Mouse (Mus musculus): Measurements from ENCODE around the gene Lix1l. TPM values are rescaled to one million over a fixed set of nuclear protein-coding genes. Genes with fewer than 3 reads are reported as not detected.
"Not testable (repeated sequence)": the region's sequence is repeated elsewhere in the genome, so short reads cannot be mapped to it uniquely, and the experiment has no call there.

Gene Lix1l
- polyA plus RNA-seq, 1 experiment from 2014 or later: 6.6 TPM

GRCm38 (mm10) chr3:96596228-96596707 is 4.7 kb upstream of the Lix1l start, which contains the start of gene Ankrd34a:
Gene Ankrd34a, plus strand, starts transcription at chr3:96596636.
- Histone ChIP-seq H3K4me2 (replicated peaks) (peak within 1 kb of the TSS; percentile 94), H3K27me3 (peaks cover 32% of the 10 kb centered on the region), H3K4me1 (peaks cover 52% of the 10 kb centered on the region), H3K4me3 (peak within 1 kb of the TSS; percentile 52), H3K27ac (peak within 1 kb of the TSS; percentile 79), H3K9me3 (replicated peaks) (no peaks in the 10 kb centered on the region), H3K36me3 (no peaks in the 10 kb centered on the region), H3K9ac (peak within 1 kb of the TSS; percentile 78)
- ATAC-seq (ENCODE audit: low FRiP score): no peak
- WGBS: 2% methylated on average over 20 of the region's 23 CpGs

- Histone ChIP-seq H3K27me3 (peaks cover 32% of the 10 kb centered on the region), H3K4me1 (peaks cover 52% of the 10 kb centered on the region), H3K4me2 (replicated peaks) (peak overlapping the region; percentile 94), H3K9ac (peak overlapping the region; percentile 78), H3K27ac (no peak overlapping the region), H3K9me3 (replicated peaks) (no peaks in the 10 kb centered on the region), H3K4me3 (peak overlapping the region; percentile 52), H3K36me3 (no peaks in the 10 kb centered on the region)
- under 1% methylated on average over 11 of the region's 12 CpGs for WGBS
- ATAC-seq (ENCODE audit: low FRiP score): no peak
Measured at GRCm38 (mm10) chr3:96596855-96597254, 4.1 kb upstream of the Lix1l start.

GRCm38 (mm10) chr3:96597435-96597891 is 3.5 kb upstream of the Lix1l start:
- peaks cover 57% of the 10 kb centered on the region for H3K4me1 ChIP-seq

GRCm38 (mm10) chr3:96598156-96599068 is 2.5 kb upstream of the Lix1l start:
- Histone ChIP-seq H3K27ac (peak overlapping the region; percentile 79), H3K4me2 (replicated peaks) (peak overlapping the region; percentile 94), H3K9ac (peak overlapping the region; percentile 78), H3K4me1 (peaks cover 58% of the 10 kb centered on the region), H3K36me3 (no peaks in the 10 kb centered on the region), H3K9me3 (replicated peaks) (no peaks in the 10 kb centered on the region), H3K4me3 (peak overlapping the region; percentile 52), H3K27me3 (peaks cover 32% of the 10 kb centered on the region)
- ATAC-seq (ENCODE audit: low FRiP score): no peak
- WGBS: 1% methylated on average over 53 of the region's 54 CpGs

More at GRCm38 (mm10) chr3:96597435-96597891, 3.5 kb upstream of the Lix1l start:
- Histone ChIP-seq H3K36me3 (no peaks in the 10 kb centered on the region), H3K9ac (peak overlapping the region; percentile 78), H3K9me3 (replicated peaks) (no peaks in the 10 kb centered on the region), H3K27me3 (peaks cover 32% of the 10 kb centered on the region), H3K27ac (peak overlapping the region; percentile 79), H3K4me3 (peak overlapping the region; percentile 52), H3K4me2 (replicated peaks) (peak overlapping the region; percentile 94)
- WGBS: under 1% methylated on average over 40 of the region's 40 CpGs
- no peak for ATAC-seq (ENCODE audit: low FRiP score)

- H3K4me3 ChIP-seq: peak overlapping the region; percentile 52; the same call in 1 of the 2 replicates
- no peaks in the 10 kb centered on the region for H3K9me3 ChIP-seq (replicated peaks)
- H3K9ac ChIP-seq: peak overlapping the region; percentile 78; the same call in 1 of the 2 replicates
- 0 out of 2 replicates have a peak overlapping the region, but pooled peaks have one; percentile 79 for H3K27ac ChIP-seq
- H3K4me2 ChIP-seq (replicated peaks): peak overlapping the region; percentile 94
- H3K27me3 ChIP-seq: peaks cover 32% of the 10 kb centered on the region
- H3K36me3 ChIP-seq: no peaks in the 10 kb centered on the region
- no peak for ATAC-seq (ENCODE audit: low FRiP score)
- H3K4me1 ChIP-seq: peaks cover 64% of the 10 kb centered on the region
- WGBS: 38% methylated on average over 8 of the region's 8 CpGs
Measured at GRCm38 (mm10) chr3:96599069-96599393, 1.9 kb upstream of the Lix1l start.

- Histone ChIP-seq H3K4me2 (replicated peaks) (0 out of 2 replicates have a peak overlapping the region, but pooled peaks have one; percentile 2), H3K27ac (no peak overlapping the region), H3K4me1 (peaks cover 66% of the 10 kb centered on the region), H3K27me3 (peaks cover 32% of the 10 kb centered on the region), H3K9ac (no peak overlapping the region), H3K4me3 (no peak overlapping the region), H3K9me3 (replicated peaks) (no peaks in the 10 kb centered on the region), H3K36me3 (0 out of 2 replicates have a peak, but pooled peaks cover 3% of the 10 kb centered on the region)
- WGBS: 68% methylated on average over 3 of the region's 3 CpGs
- no peak for ATAC-seq (ENCODE audit: low FRiP score)
Measured at GRCm38 (mm10) chr3:96599411-96599810, 1.5 kb upstream of the Lix1l start.

- H3K4me3 ChIP-seq: peak overlapping the region; percentile 94
- peaks cover 65% of the 10 kb centered on the region for H3K4me1 ChIP-seq
- no peaks in the 10 kb centered on the region for H3K9me3 ChIP-seq (replicated peaks)
- peak; percentile 74 for ATAC-seq (ENCODE audit: low FRiP score)
- peak overlapping the region; percentile 97 for H3K9ac ChIP-seq
- WGBS: 1% methylated on average over 34 of the region's 40 CpGs
- H3K4me2 ChIP-seq (replicated peaks): peak overlapping the region; percentile 75
- peak overlapping the region; percentile 98 for H3K27ac ChIP-seq
- peaks cover 7% of the 10 kb centered on the region; the same call in 1 of the 2 replicates for H3K36me3 ChIP-seq
- H3K27me3 ChIP-seq: peaks cover 16% of the 10 kb centered on the region
Measured at GRCm38 (mm10) chr3:96601251-96601787, 370 bp downstream of the Lix1l start.

GRCm38 (mm10) chr3:96601941-96602703 is 1.2 kb downstream of the Lix1l start:
- 24% methylated on average over 10 of the region's 10 CpGs for WGBS
- H3K9me3 ChIP-seq (replicated peaks): no peaks in the 10 kb centered on the region
- ATAC-seq (ENCODE audit: low FRiP score): no peak
- peak overlapping the region; percentile 94 for H3K4me3 ChIP-seq
- H3K4me1 ChIP-seq: peaks cover 57% of the 10 kb centered on the region
- H3K36me3 ChIP-seq: peaks cover 7% of the 10 kb centered on the region; the same call in 1 of the 2 replicates
- H3K4me2 ChIP-seq (replicated peaks): peak overlapping the region; percentile 75
- H3K27ac ChIP-seq: peak overlapping the region; percentile 98
- peak overlapping the region; percentile 97 for H3K9ac ChIP-seq
- peaks cover 8% of the 10 kb centered on the region for H3K27me3 ChIP-seq

- H3K4me1 ChIP-seq: peaks cover 51% of the 10 kb centered on the region
- no peaks in the 10 kb centered on the region for H3K9me3 ChIP-seq (replicated peaks)
- peak overlapping the region; percentile 94 for H3K4me3 ChIP-seq
- H3K4me2 ChIP-seq (replicated peaks): peak overlapping the region; percentile 75
- peaks cover 7% of the 10 kb centered on the region for H3K27me3 ChIP-seq
- no peak for ATAC-seq (ENCODE audit: low FRiP score)
- peaks cover 7% of the 10 kb centered on the region; the same call in 1 of the 2 replicates for H3K36me3 ChIP-seq
- 38% methylated on average over 5 of the region's 5 CpGs for WGBS
- peak overlapping the region; percentile 97 for H3K9ac ChIP-seq
- peak overlapping the region; percentile 98 for H3K27ac ChIP-seq
Measured at GRCm38 (mm10) chr3:96602704-96603084, 1.7 kb downstream of the Lix1l start.

GRCm38 (mm10) chr3:96603311-96603710 is 2.4 kb downstream of the Lix1l start:
- peak overlapping the region; percentile 94 for H3K4me3 ChIP-seq
- H3K4me1 ChIP-seq: peaks cover 48% of the 10 kb centered on the region
- no peak for ATAC-seq (ENCODE audit: low FRiP score)
- peak overlapping the region; percentile 25; the same call in 1 of the 2 replicates for H3K27ac ChIP-seq
- peaks cover 7% of the 10 kb centered on the region for H3K27me3 ChIP-seq
- WGBS: 44% methylated on average over 5 of the region's 5 CpGs
- peak overlapping the region; percentile 97 for H3K9ac ChIP-seq
- no peaks in the 10 kb centered on the region for H3K9me3 ChIP-seq (replicated peaks)
- peaks cover 7% of the 10 kb centered on the region; the same call in 1 of the 2 replicates for H3K36me3 ChIP-seq
- peak overlapping the region; percentile 75 for H3K4me2 ChIP-seq (replicated peaks)

GRCm38 (mm10) chr3:96606007-96606406 is 5.1 kb downstream of the Lix1l start:
- H3K9me3 ChIP-seq (replicated peaks); H3K4me2 ChIP-seq (replicated peaks); H3K27me3 ChIP-seq; H3K9ac ChIP-seq; H3K4me3 ChIP-seq; H3K36me3 ChIP-seq; H3K27ac ChIP-seq; ATAC-seq (ENCODE audit: low FRiP score): not testable (repeated sequence)
- peaks cover 33% of the 10 kb centered on the region for H3K4me1 ChIP-seq
- 93% methylated on average over 4 of the region's 4 CpGs for WGBS
